Mouse (Mus musculus) ES-Bruce4 (cell line): ENCODE data around the gene H1f0.

Experiments used
- CTCF ChIP-seq: IDR thresholded peaks from one replicate; pipeline ENCODE4 v1.8.1; 2011; ENCODE audit warnings: low read depth, low read length
- EP300 ChIP-seq: IDR thresholded peaks from 2 replicates; pipeline ENCODE4 v1.6.1; 2011; ENCODE audit warnings: low read depth, low read length; ENCODE audit not compliant: insufficient read depth

- TF ChIP-seq CTCF (no peak), EP300 (no peak)
Observed at GRCm38 (mm10) chr15:79050964-79051363, 22.7 kb downstream of the H1f0 start.
